Mouse (Mus musculus): ENCODE data around the gene Itgb6.

Itgb6 gene

GRCm38 (mm10) chr2:60672973-60673954 lies 49.2 kb downstream of the Itgb6 start:
- no peak for DNase-seq (ENCODE audit: low read depth, low spot score)

- DNase-seq (ENCODE audit: low read depth, low spot score) = no peak
These were observed 51.2 kb downstream of the Itgb6 start for GRCm38 (mm10) chr2:60671215-60671614.

- no peak for DNase-seq (ENCODE audit: low read depth, low spot score)
These were observed 59.4 kb downstream of the Itgb6 start for GRCm38 (mm10) chr2:60663071-60663470.

GRCm38 (mm10) chr2:60659993-60660392 lies 62.5 kb downstream of the Itgb6 start:
- DNase-seq (ENCODE audit: low read depth, low spot score) = no peak

- DNase-seq (ENCODE audit: low read depth, low spot score) = no peak
These were observed 63.5 kb downstream of the Itgb6 start for GRCm38 (mm10) chr2:60658992-60659391.

GRCm38 (mm10) chr2:60654828-60655227 lies 67.6 kb downstream of the Itgb6 start:
- DNase-seq (ENCODE audit: low read depth, low spot score) = no peak

- no peak for DNase-seq (ENCODE audit: low read depth, low spot score)
These were observed 72.3 kb downstream of the Itgb6 start for GRCm38 (mm10) chr2:60650155-60650554.

GRCm38 (mm10) chr2:60647650-60648049 lies 74.8 kb downstream of the Itgb6 start:
- no peak for DNase-seq (ENCODE audit: low read depth, low spot score)

- no peak for DNase-seq (ENCODE audit: low read depth, low spot score)
These were observed 75.9 kb downstream of the Itgb6 start for GRCm38 (mm10) chr2:60646583-60646982.

- no peak for DNase-seq (ENCODE audit: low read depth, low spot score)
These were observed 79.0 kb downstream of the Itgb6 start for GRCm38 (mm10) chr2:60643406-60643805.

- DNase-seq (ENCODE audit: low read depth, low spot score) = no peak
These were observed 79.8 kb downstream of the Itgb6 start for GRCm38 (mm10) chr2:60642606-60643005.

GRCm38 (mm10) chr2:60640342-60640672 lies 82.1 kb downstream of the Itgb6 start:
- DNase-seq (ENCODE audit: low read depth, low spot score) = no peak

GRCm38 (mm10) chr2:60639617-60640341 lies 82.7 kb downstream of the Itgb6 start:
- no peak for DNase-seq (ENCODE audit: low read depth, low spot score)

GRCm38 (mm10) chr2:60636910-60637761 lies 85.3 kb downstream of the Itgb6 start:
- DNase-seq (ENCODE audit: low read depth, low spot score) = no peak

GRCm38 (mm10) chr2:60636481-60636880 lies 86.0 kb downstream of the Itgb6 start:
- no peak for DNase-seq (ENCODE audit: low read depth, low spot score)

GRCm38 (mm10) chr2:60636038-60636437 lies 86.4 kb downstream of the Itgb6 start:
- DNase-seq (ENCODE audit: low read depth, low spot score) = no peak

- DNase-seq (ENCODE audit: low read depth, low spot score) = no peak
These were observed 89.7 kb downstream of the Itgb6 start for GRCm38 (mm10) chr2:60632791-60633190.

- DNase-seq (ENCODE audit: low read depth, low spot score) = no peak
These were observed 92.1 kb downstream of the Itgb6 start for GRCm38 (mm10) chr2:60630304-60630703.

- DNase-seq (ENCODE audit: low read depth, low spot score) = no peak
These were observed 94.5 kb downstream of the Itgb6 start for GRCm38 (mm10) chr2:60627952-60628351.

GRCm38 (mm10) chr2:60627515-60627914 lies 94.9 kb downstream of the Itgb6 start:
- no peak for DNase-seq (ENCODE audit: low read depth, low spot score)

GRCm38 (mm10) chr2:60625766-60626165 lies 96.7 kb downstream of the Itgb6 start:
- DNase-seq (ENCODE audit: low read depth, low spot score) = no peak

- no peak for DNase-seq (ENCODE audit: low read depth, low spot score)
These were observed 100.3 kb downstream of the Itgb6 start for GRCm38 (mm10) chr2:60622161-60622560.
